Mouse (Mus musculus) retina, embryonic 14.5 days (tissue): ENCODE measurements around the gene Gm49721.
"Not testable (repeated sequence)": the region's sequence is repeated elsewhere in the genome, so short reads cannot be mapped to it uniquely, and the experiment has no call there.

Source experiments
- DNase-seq: peaks from one replicate; pipeline ENCODE4 v3.0.0-alpha.2; 2015; ENCODE audit warnings: low spot score

Gene Gm49721

GRCm38 (mm10) chr17:6980144-6980543 lies 1.4 kb downstream of the Gm49721 start:
- not testable (repeated sequence) for DNase-seq

DNA sequence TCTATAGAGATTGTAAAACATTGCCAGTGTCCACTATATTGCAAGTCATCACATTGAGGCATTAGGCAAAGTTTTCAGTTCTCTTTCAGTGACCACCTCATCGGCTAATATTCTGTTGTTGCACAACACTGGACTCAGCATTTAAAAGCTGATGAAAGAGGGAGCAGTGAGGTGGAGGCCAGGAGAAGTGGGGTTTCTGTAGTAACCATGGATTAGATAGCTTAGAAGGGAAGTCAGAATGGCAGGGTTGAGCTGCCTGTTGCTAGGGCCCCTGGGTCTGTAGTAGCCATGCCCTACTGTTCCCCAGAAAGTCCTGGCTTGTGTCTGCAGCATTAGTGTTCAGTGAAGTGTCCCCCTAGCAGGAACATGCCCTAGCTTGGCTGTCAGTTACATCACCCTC lies 7.4 kb downstream of the Gm49721 start:
- not testable (repeated sequence) for DNase-seq

GRCm38 (mm10) chr17:6995504-6995903 lies 16.8 kb downstream of the Gm49721 start:
- DNase-seq: not testable (repeated sequence)

DNA sequence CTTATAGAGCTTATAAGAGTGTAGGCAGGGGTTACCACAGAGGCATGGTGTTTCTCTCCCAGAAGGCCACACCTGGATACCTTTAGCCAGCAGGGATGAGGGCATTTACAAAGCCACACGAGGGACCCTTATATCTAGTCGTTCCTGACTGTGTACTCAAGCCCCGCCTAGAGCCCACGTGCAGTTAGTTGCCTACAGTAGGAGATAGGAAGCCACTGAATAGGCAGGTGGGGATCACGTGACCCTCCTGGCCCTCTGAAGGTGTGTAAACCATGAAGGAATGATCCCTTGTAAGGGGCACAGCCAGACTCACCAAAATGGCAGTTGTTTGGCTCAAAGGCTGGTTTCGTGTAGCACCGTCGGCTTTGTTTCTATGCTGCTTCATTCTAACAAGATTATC lies 18.1 kb downstream of the Gm49721 start:
- DNase-seq: not testable (repeated sequence)

- not testable (repeated sequence) for DNase-seq
Observed at GRCm38 (mm10) chr17:6997778-6998490, 19.2 kb downstream of the Gm49721 start.

GRCm38 (mm10) chr17:7001790-7002585 lies 23.3 kb downstream of the Gm49721 start:
- DNase-seq: not testable (repeated sequence)

GRCm38 (mm10) chr17:7003392-7003791 lies 24.7 kb downstream of the Gm49721 start:
- DNase-seq: not testable (repeated sequence)

GRCm38 (mm10) chr17:7005646-7006045 lies 26.9 kb downstream of the Gm49721 start:
- peak; percentile 11 for DNase-seq

GRCm38 (mm10) chr17:7008885-7009284 lies 30.2 kb downstream of the Gm49721 start:
- DNase-seq: not testable (repeated sequence)

- DNase-seq: not testable (repeated sequence)
Observed at GRCm38 (mm10) chr17:7009440-7009839, 30.7 kb downstream of the Gm49721 start.

DNA sequence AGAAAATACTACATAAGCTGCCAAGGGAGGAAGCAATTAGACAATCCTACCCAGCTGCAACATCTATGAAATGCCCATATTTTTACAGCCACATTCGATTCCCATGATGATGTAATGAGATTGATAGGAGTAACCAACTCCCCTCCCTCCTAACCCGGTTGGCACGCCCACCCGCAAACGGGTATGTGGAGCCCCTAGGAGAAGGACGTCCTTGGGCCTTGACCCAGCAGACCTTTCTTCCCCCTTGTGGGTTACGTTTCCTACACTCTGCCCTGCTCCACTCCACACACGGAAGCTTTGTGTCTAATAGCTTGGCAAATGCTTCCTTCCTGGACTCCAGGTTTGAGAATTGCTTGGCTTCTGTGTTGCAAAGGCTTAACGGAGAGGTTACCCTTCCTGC lies 31.2 kb downstream of the Gm49721 start:
- not testable (repeated sequence) for DNase-seq

- not testable (repeated sequence) for DNase-seq
Observed at GRCm38 (mm10) chr17:7014190-7014589, 35.5 kb downstream of the Gm49721 start.

GRCm38 (mm10) chr17:7025257-7025656 lies 46.6 kb downstream of the Gm49721 start, which contains the start of gene Gm1604a:
Gene Gm1604a, plus strand, starts transcription at chr17:7025568.
- DNase-seq: not testable (repeated sequence)

GRCm38 (mm10) chr17:7025764-7026346 lies 47.2 kb downstream of the Gm49721 start:
- DNase-seq: not testable (repeated sequence)

DNA sequence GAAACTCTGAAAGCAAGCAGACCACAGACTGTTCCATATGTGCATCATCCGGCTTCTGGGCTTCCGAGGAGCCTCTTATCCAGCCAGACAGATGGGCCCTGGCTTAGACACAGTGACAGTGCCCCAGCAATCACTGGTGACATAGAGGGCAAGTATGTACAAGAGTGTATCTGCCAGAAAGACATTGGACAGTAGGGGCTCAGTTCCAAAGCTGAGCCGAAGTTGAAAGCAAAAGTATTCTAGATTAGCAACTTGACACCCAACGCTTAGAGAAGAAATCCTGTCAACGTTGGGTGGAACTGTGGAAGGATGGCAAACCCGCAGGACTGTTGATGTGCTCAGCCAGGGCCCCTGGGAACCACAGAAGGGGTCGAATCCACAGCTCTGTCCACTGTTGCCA lies 51.5 kb downstream of the Gm49721 start:
- not testable (repeated sequence) for DNase-seq

GRCm38 (mm10) chr17:7030622-7031174 lies 52.0 kb downstream of the Gm49721 start:
- not testable (repeated sequence) for DNase-seq

GRCm38 (mm10) chr17:7033192-7034166 lies 54.8 kb downstream of the Gm49721 start:
- DNase-seq: not testable (repeated sequence)

GRCm38 (mm10) chr17:7068997-7069539 lies 90.4 kb downstream of the Gm49721 start:
- not testable (repeated sequence) for DNase-seq

- DNase-seq: not testable (repeated sequence)
Observed at GRCm38 (mm10) chr17:7069561-7070240, 91.0 kb downstream of the Gm49721 start.

GRCm38 (mm10) chr17:7074494-7074893 lies 95.8 kb downstream of the Gm49721 start:
- not testable (repeated sequence) for DNase-seq
